Mouse (Mus musculus) bone marrow macrophage, adult 2 months (primary cell): Measurements from ENCODE around the gene Mfsd4b3.

Source experiments
- CTCF ChIP-seq: IDR thresholded peaks from 2 replicates; pipeline ENCODE4 v1.5.1; 2012; ENCODE audit warnings: low read depth, mild to moderate bottlenecking, low read length, moderate library complexity
- POLR2A ChIP-seq: IDR thresholded peaks from 2 replicates; pipeline ENCODE4 v1.6.1; 2012; ENCODE audit warnings: mild to moderate bottlenecking, low read depth, low read length, borderline replicate concordance

- TF ChIP-seq POLR2A (no peak), CTCF (no peak)
These were observed 33.3 kb downstream of the Mfsd4b3 start, which contains the start of gene Mfsd4b2 for GRCm38 (mm10) chr10:39926616-39927139.
